In genomic region chr3:105835875-105836274, GRCm38 (mm10) we compare ENCODE assay signal across 24 mouse cellular contexts. TPM values are rescaled to one million over a fixed set of nuclear protein-coding genes. Genes with fewer than 3 reads are reported as not detected.
A peak's percentile ranks its signal among the peaks of the same experiment; 100 is the strongest.
DNase-seq lines count a peak whose midpoint lies in the region; ATAC-seq and TF ChIP-seq lines count a peak whose summit lies in the region.
"Had no signal": no experiment of that assay in that cellular context is flagged by ENCODE, and none has a peak within 500 bp of the region (broad histone marks: within the 10 kb centered on the region; RNA-seq: fewer than 3 reads in every experiment).

No protein-coding gene starts in this region.

- peaks cover 19% of the 10 kb centered on the region for H3K4me1 ChIP-seq in liver, embryonic 12.5 days
- H3K4me1 ChIP-seq in liver, postnatal 0 days (ENCODE audit: insufficient read depth) = 0 out of 2 replicates have a peak, but pooled peaks cover 3% of the 10 kb centered on the region
- no peaks in the 10 kb centered on the region for H3K4me1 ChIP-seq in MEL (ENCODE audit: control insufficient read depth in 1 of 2, insufficient read depth in 2 of 2, low read length in 2 of 2)
- H3K4me1 ChIP-seq in liver, embryonic 16.5 days (ENCODE audit: control insufficient read depth, low read depth, low read length) = peaks cover 6% of the 10 kb centered on the region
- H3K4me1 ChIP-seq in lung, adult 2 months (ENCODE audit: control insufficient read depth, insufficient read depth, low read length) = no peaks in the 10 kb centered on the region
- H3K4me1 ChIP-seq: embryonic facial prominence, embryonic 13.5 days; forebrain, embryonic 13.5 days; heart, embryonic 12.5 days; hindbrain, embryonic 15.5 days had no signal

- H3K79me2 ChIP-seq in MEL (ENCODE audit: control insufficient read depth, insufficient read depth, low read length, poor library complexity) = no peaks in the 10 kb centered on the region

- H3K27me3 ChIP-seq in liver, embryonic 12.5 days (replicated peaks) = no peaks in the 10 kb centered on the region
- no peaks in the 10 kb centered on the region for H3K27me3 ChIP-seq in liver, postnatal 0 days (ENCODE audit: insufficient read depth, low read length)
- peaks cover 0 to 1% of the 10 kb centered on the region in 2 experiments for H3K27me3 ChIP-seq in MEL (ENCODE audit: control insufficient read depth in 1 of 2, insufficient read depth in 2 of 2, low read length in 2 of 2)
- no peaks in the 10 kb centered on the region for H3K27me3 ChIP-seq in liver, embryonic 16.5 days (ENCODE audit: control insufficient read depth, insufficient read depth, low read depth, low read length)
- H3K27me3 ChIP-seq: embryonic facial prominence, embryonic 13.5 days; forebrain, embryonic 13.5 days; hindbrain, embryonic 15.5 days had no signal

- peak; percentile 64 for DNase-seq in heart, adult 11 months
- no peak for DNase-seq in heart, postnatal 4 days
- no peak for DNase-seq in liver, postnatal 0 days
- DNase-seq in MEL (ENCODE audit: low read depth, low spot score) = no peak
- DNase-seq in urinary bladder, postnatal 10 days (ENCODE audit: low spot score) = no peak
- DNase-seq in lung, adult 2 months = no peak
- DNase-seq: adrenal gland, adult 2 months; adrenal gland, postnatal 25 days; B cell, adult 2 months; cerebellum, adult 2 months; cerebellum, postnatal 10 days; forebrain, postnatal 0 days; gastrocnemius, postnatal 14 days had no signal

- no peak overlapping the region for H3K4me2 ChIP-seq in liver, embryonic 12.5 days
- H3K4me2 ChIP-seq in liver, postnatal 0 days (ENCODE audit: low read depth, low read length) = no peak overlapping the region; the same call in 1 of the 2 replicates
- H3K4me2 ChIP-seq in liver, embryonic 16.5 days (ENCODE audit: low read depth, low read length) = no peak overlapping the region
- H3K4me2 ChIP-seq: embryonic facial prominence, embryonic 13.5 days; forebrain, embryonic 13.5 days; heart, embryonic 12.5 days; hindbrain, embryonic 15.5 days had no signal

- no peak for TF ChIP-seq EP300 in liver, postnatal 0 days (IDR thresholded peaks at IDR 0.05; ENCODE audit: low read depth)
- no peak for TF ChIP-seq EP300 in MEL (IDR thresholded peaks at IDR 0.05; ENCODE audit: low read depth in 1 of 2, low read length in 2 of 2)

- ATAC-seq in liver, embryonic 12.5 days = peak; percentile 72; the same call in 1 of the 2 replicates
- no peak for ATAC-seq in liver, postnatal 0 days
- ATAC-seq in liver, embryonic 16.5 days (ENCODE audit: low read depth) = peak; percentile 64; the same call in 1 of the 2 replicates
- ATAC-seq: activated CD4-positive, CD25-positive, alpha-beta regulatory T cell, adult 4 months; forebrain, embryonic 13.5 days; forebrain, postnatal 0 days; Patski had no signal

- H3K9ac ChIP-seq in liver, embryonic 12.5 days = no peak overlapping the region
- H3K9ac ChIP-seq in liver, postnatal 0 days (replicated peaks) = no peak overlapping the region
- H3K9ac ChIP-seq in MEL (ENCODE audit: control insufficient read depth, low read depth, low read length, poor library complexity, severe bottlenecking) = no peak overlapping the region
- no peak overlapping the region for H3K9ac ChIP-seq in liver, embryonic 16.5 days (ENCODE audit: low read depth, low read length)
- H3K9ac ChIP-seq: embryonic facial prominence, embryonic 13.5 days; forebrain, embryonic 13.5 days; forebrain, postnatal 0 days; heart, embryonic 12.5 days; hindbrain, embryonic 15.5 days had no signal

- H3K9me3 ChIP-seq in liver, embryonic 12.5 days (replicated peaks) = no peaks in the 10 kb centered on the region
- no peaks in the 10 kb centered on the region for H3K9me3 ChIP-seq in liver, postnatal 0 days (ENCODE audit: low read length)
- H3K9me3 ChIP-seq in MEL (replicated peaks; ENCODE audit: insufficient read depth, low read length) = no peaks in the 10 kb centered on the region
- no peaks in the 10 kb centered on the region for H3K9me3 ChIP-seq in liver, embryonic 16.5 days (replicated peaks; ENCODE audit: control insufficient read depth, low read length)
- H3K9me3 ChIP-seq: embryonic facial prominence, embryonic 13.5 days; forebrain, embryonic 13.5 days; hindbrain, embryonic 15.5 days had no signal

- no peak overlapping the region for H3K27ac ChIP-seq in liver, embryonic 12.5 days
- H3K27ac ChIP-seq in liver, postnatal 0 days (ENCODE audit: low read depth) = no peak overlapping the region
- H3K27ac ChIP-seq in MEL (ENCODE audit: control insufficient read depth, low read depth, low read length) = no peak overlapping the region
- no peak overlapping the region for H3K27ac ChIP-seq in liver, embryonic 16.5 days (ENCODE audit: low read length)
- H3K27ac ChIP-seq: embryonic facial prominence, embryonic 13.5 days; forebrain, embryonic 13.5 days; hindbrain, embryonic 15.5 days had no signal

- WGBS in liver, embryonic 12.5 days (ENCODE audit: insufficient replicate concordance) = 18% methylated on average over 3 of the region's 3 CpGs
- 42% methylated on average over 3 of the region's 3 CpGs for WGBS in liver, postnatal 0 days (ENCODE audit: insufficient replicate concordance)
- 24% methylated on average over 3 of the region's 3 CpGs for WGBS in liver, embryonic 16.5 days (ENCODE audit: insufficient replicate concordance)
- 74% methylated on average over 3 of the region's 3 CpGs for WGBS in lung, adult 2 months

- no peak overlapping the region for H3K4me3 ChIP-seq in liver, embryonic 12.5 days
- no peak overlapping the region for H3K4me3 ChIP-seq in liver, postnatal 0 days (ENCODE audit: low read depth, low read length)
- no peak overlapping the region for H3K4me3 ChIP-seq in MEL (ENCODE audit: control insufficient read depth in 1 of 2, insufficient read depth in 1 of 2, low read depth in 2 of 2, low read length in 2 of 2)
- no peak overlapping the region for H3K4me3 ChIP-seq in liver, embryonic 16.5 days (ENCODE audit: low read depth, low read length)
- H3K4me3 ChIP-seq in lung, adult 2 months (replicated peaks; ENCODE audit: extremely low read depth, low read depth, low read length) = no peak overlapping the region
- H3K4me3 ChIP-seq: embryonic facial prominence, embryonic 13.5 days; forebrain, embryonic 13.5 days; heart, embryonic 12.5 days; hindbrain, embryonic 15.5 days had no signal

- no peaks in the 10 kb centered on the region for H3K36me3 ChIP-seq in liver, embryonic 12.5 days
- H3K36me3 ChIP-seq in liver, postnatal 0 days (replicated peaks; ENCODE audit: insufficient read depth, low read length) = no peaks in the 10 kb centered on the region
- H3K36me3 ChIP-seq in MEL (ENCODE audit: control insufficient read depth in 1 of 2, insufficient read depth in 2 of 2, low read length in 2 of 2) = no peaks in the 10 kb centered on the region
- H3K36me3 ChIP-seq in liver, embryonic 16.5 days (ENCODE audit: control insufficient read depth, insufficient read depth) = no peaks in the 10 kb centered on the region
- H3K36me3 ChIP-seq: embryonic facial prominence, embryonic 13.5 days; heart, embryonic 12.5 days; hindbrain, embryonic 15.5 days had no signal

- TF ChIP-seq CTCF in liver, postnatal 0 days (IDR thresholded peaks at IDR 0.05; ENCODE audit: low read depth) = no peak
- no peak for TF ChIP-seq CTCF in MEL (IDR thresholded peaks at IDR 0.05 in 2 of 3, conservative IDR thresholded peaks at IDR 0.05 in 1 of 3; ENCODE audit: control insufficient read depth in 1 of 3, insufficient read depth in 1 of 3, low read depth in 2 of 3, low read length in 3 of 3, poor library complexity in 1 of 3, severe bottlenecking in 1 of 3)
- no peak for TF ChIP-seq CTCF in lung, adult 2 months (IDR thresholded peaks at IDR 0.05; ENCODE audit: insufficient read depth, low read length)

- TF ChIP-seq POLR2A in MEL (IDR thresholded peaks at IDR 0.05; ENCODE audit: control insufficient read depth in 1 of 2, insufficient read depth in 1 of 2, low read depth in 1 of 2, low read length in 2 of 2, poor library complexity in 1 of 2) = no peak
- TF ChIP-seq POLR2A in lung, adult 2 months (IDR thresholded peaks at IDR 0.05; ENCODE audit: borderline replicate concordance, extremely low read depth, low read depth, low read length) = no peak

- no peak for TF ChIP-seq RAD21 in MEL (IDR thresholded peaks at IDR 0.05; ENCODE audit: low read depth, low read length)

TF ChIP-seq in MEL, 35 proteins besides CTCF, POLR2A, EP300 and RAD21:
- TF ChIP-seq CHD1 (IDR thresholded peaks at IDR 0.05; ENCODE audit: low read depth, low read length) = no peak
- 0 out of 2 replicates have a peak, but pooled peaks have one; percentile 9 for TF ChIP-seq ZNF384 (IDR thresholded peaks at IDR 0.05; ENCODE audit: low read depth, low read length)
TF ChIP-seq in MEL: peak in this region for 1.

RNA-seq across cellular contexts. Expression of gene Rap1a, which starts 34.7 kb away (rescaled TPM):
- 100 to 1,000 TPM; 131 to 134 TPM for total RNA-seq in heart, postnatal 4 days (2021)
- polyA plus RNA-seq in liver, embryonic 12.5 days (2016; fragmentation: Nextera tagmentation; extraction: Ambion mirVana) = 114 and 122 TPM in 2 replicates
- polyA plus RNA-seq in liver, postnatal 0 days (2015; fragmentation: Nextera tagmentation; extraction: Ambion mirVana) = 89.0 and 93.3 TPM in 2 replicates
- total RNA-seq in MEL (2012; rRNA removed) = 32.3 and 39.7 TPM in 2 replicates
- polyA plus RNA-seq in MEL (2012; ENCODE audit: insufficient read depth in 1 of 2, insufficient read length in 2 of 2, low read depth in 1 of 2, low replicate concordance in 2 of 2, missing spikeins in 1 of 2) = 10 to 100 TPM in 1 of 2 experiments, not detected in 1; 64.5 TPM
- polyA plus RNA-seq in liver, embryonic 16.5 days (2015; fragmentation: Nextera tagmentation; extraction: Ambion mirVana) = 98.9 and 102 TPM in 2 replicates
- polyA plus RNA-seq in lung, adult 2 months (2012; rRNA removed) = 8.2 and 18.1 TPM in 2 replicates

RNA-seq across cellular contexts. Expression of gene Adora3, which starts 34.8 kb away (rescaled TPM):
- not detected for total RNA-seq in heart, postnatal 4 days (2021)
- 0.17 and 0.39 TPM in 2 replicates for polyA plus RNA-seq in liver, embryonic 12.5 days (2016; fragmentation: Nextera tagmentation; extraction: Ambion mirVana)
- 0.62 and 0.92 TPM in 2 replicates for polyA plus RNA-seq in liver, postnatal 0 days (2015; fragmentation: Nextera tagmentation; extraction: Ambion mirVana)
- 0.36 and 0.42 TPM in 2 replicates for total RNA-seq in MEL (2012; rRNA removed)
- polyA plus RNA-seq in MEL (2012; ENCODE audit: insufficient read depth in 1 of 2, insufficient read length in 2 of 2, low read depth in 1 of 2, low replicate concordance in 2 of 2, missing spikeins in 1 of 2) = under 1 TPM in 1 of 2 experiments, not detected in 1; 0.65 TPM
- polyA plus RNA-seq in liver, embryonic 16.5 days (2015; fragmentation: Nextera tagmentation; extraction: Ambion mirVana) = 0.48 and 0.77 TPM in 2 replicates
- 0.84 and 1.2 TPM in 2 replicates for polyA plus RNA-seq in lung, adult 2 months (2012; rRNA removed)
- total RNA-seq: adrenal gland, postnatal 25 days; gastrocnemius, adult 18-20 months; gastrocnemius, postnatal 14 days had no signal
- polyA plus RNA-seq: Patski had no signal

RNA-seq across cellular contexts. Expression of gene Tmigd3, which starts 34.8 kb away (rescaled TPM):
- under 1 TPM; 0.34 to 0.52 TPM for total RNA-seq in heart, postnatal 4 days (2021)
- 0.30 TPM in 1 of 2 replicates, not detected in the other for polyA plus RNA-seq in liver, embryonic 12.5 days (2016; fragmentation: Nextera tagmentation; extraction: Ambion mirVana)
- 0.13 TPM in 1 of 2 replicates, not detected in the other for polyA plus RNA-seq in liver, postnatal 0 days (2015; fragmentation: Nextera tagmentation; extraction: Ambion mirVana)
- 0.27 and 0.39 TPM in 2 replicates for total RNA-seq in MEL (2012; rRNA removed)
- under 1 TPM in 1 of 2 experiments, not detected in 1; 0.36 TPM for polyA plus RNA-seq in MEL (2012; ENCODE audit: insufficient read depth in 1 of 2, insufficient read length in 2 of 2, low read depth in 1 of 2, low replicate concordance in 2 of 2, missing spikeins in 1 of 2)
- polyA plus RNA-seq in liver, embryonic 16.5 days (2015; fragmentation: Nextera tagmentation; extraction: Ambion mirVana) = not detected in 2 replicates
- polyA plus RNA-seq in lung, adult 2 months (2012; rRNA removed) = 1.3 and 2.2 TPM in 2 replicates
- total RNA-seq: adrenal gland, adult 2 months; adrenal gland, postnatal 25 days; forebrain, postnatal 0 days; gastrocnemius, adult 18-20 months; gastrocnemius, postnatal 14 days; heart, postnatal 25 days had no signal
- polyA plus RNA-seq: activated CD4-positive, CD25-positive, alpha-beta regulatory T cell, adult 4 months; adrenal gland, adult 2 months; embryonic facial prominence, embryonic 13.5 days; forebrain, embryonic 13.5 days; forebrain, postnatal 0 days; hindbrain, embryonic 11.5 days; hindbrain, embryonic 15.5 days; Patski had no signal
